Mouse (Mus musculus) forebrain, embryonic 11.5 days (tissue): ENCODE results near the gene Fam168a. TPM values are rescaled to one million over a fixed set of nuclear protein-coding genes. Genes with fewer than 3 reads are reported as not detected.
"Not testable (repeated sequence)": the region's sequence is repeated elsewhere in the genome, so short reads cannot be mapped to it uniquely, and the experiment has no call there.

Experiments
- ATAC-seq: fragments of 200-750 bp; cut with Nextera tagmentation; replicated peaks from 2 replicates; pipeline ENCODE4 v1.8.0; 2017; ENCODE audit warnings: moderate TSS enrichment; ENCODE audit not compliant: low FRiP score
- DNase-seq: peaks from one replicate; pipeline ENCODE4 v3.0.0-alpha.2; 2017; ENCODE audit warnings: low spot score
- H3K27ac ChIP-seq: fragments of 300-500 bp; sonication (generic); 2 replicates; pipeline ENCODE4 v1.5.1; 2014; ENCODE audit warnings: low read depth, low read length
- H3K27me3 ChIP-seq: fragments of 300-500 bp; sonication (generic); 2 replicates; pipeline ENCODE4 v1.6.1; 2014; ENCODE audit warnings: mild to moderate bottlenecking, low read length, mixed read lengths; ENCODE audit not compliant: control insufficient read depth, insufficient read depth
- H3K36me3 ChIP-seq: fragments of 300-500 bp; sonication (generic); 2 replicates; pipeline ENCODE4 v1.6.1; 2014; ENCODE audit warnings: mild to moderate bottlenecking, low read length, moderate library complexity, mixed read lengths; ENCODE audit not compliant: control insufficient read depth, insufficient read depth
- H3K4me1 ChIP-seq: fragments of 300-500 bp; sonication (generic); replicated peaks from 2 replicates; pipeline ENCODE4 v1.6.1; 2014; ENCODE audit warnings: low read length, mixed read lengths; ENCODE audit not compliant: control insufficient read depth, insufficient read depth
- H3K4me2 ChIP-seq: fragments of 300-500 bp; sonication (generic); 2 replicates; pipeline ENCODE4 v1.6.1; 2014; ENCODE audit warnings: low read depth, mild to moderate bottlenecking, low read length, moderate library complexity, mixed read lengths; ENCODE audit not compliant: severe bottlenecking
- H3K4me3 ChIP-seq: fragments of 300-500 bp; sonication (generic); 2 replicates; pipeline ENCODE4 v1.5.1; 2014; ENCODE audit warnings: low read depth, low read length
- H3K9ac ChIP-seq: fragments of 300-500 bp; sonication (generic); 2 replicates; pipeline ENCODE4 v1.6.1; 2014; ENCODE audit warnings: low read length
- H3K9me3 ChIP-seq: fragments of 300-500 bp; sonication (generic); 2 replicates; pipeline ENCODE4 v1.6.1; 2016; ENCODE audit warnings: low read length, mixed read lengths; ENCODE audit not compliant: control insufficient read depth
- WGBS: fragments of 180-500 bp; shearing (Covaris S2); extraction: QIAGEN DNeasy Blood & Tissue Kit; methylation state at CpG from one replicate; pipeline ENCODE4 v1.1.7; 2014; 5-methylcytosine and 5-hydroxymethylcytosine counted together
- polyA plus RNA-seq: library from polyadenylated mRNA; unstranded; fragments of >200 nt; fragmentation: Nextera tagmentation; extraction: Ambion mirVana; gene quantifications from 2 replicates; pipeline ENCODE4 v1.2.1, GENCODE M21; 2014

Fam168a gene
- polyA plus RNA-seq, 1 experiment from 2014 or later: 52.9 TPM

DNA sequence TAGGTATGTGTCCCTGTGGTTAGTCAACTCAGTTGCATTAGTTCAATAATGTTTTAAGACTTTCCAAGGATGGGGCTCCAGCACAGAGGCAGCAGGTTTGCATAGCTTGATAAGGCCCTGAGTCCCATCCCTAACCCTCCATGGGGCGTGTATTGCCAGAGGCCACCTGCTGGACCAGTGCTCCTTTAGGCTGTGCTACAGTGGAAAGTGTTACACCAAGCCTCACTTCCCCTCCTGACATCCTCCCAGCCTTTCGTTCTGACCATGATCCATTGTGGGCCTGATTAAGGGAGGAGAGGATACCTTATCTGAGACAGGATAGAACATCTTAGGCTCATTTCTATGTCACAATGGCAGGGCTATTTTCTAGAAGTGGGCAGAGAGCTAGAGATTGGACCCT, 137.4 kb downstream of the Fam168a start:
- 90% methylated on average over 2 of the region's 2 CpGs for WGBS
- no peaks in the 10 kb centered on the region for H3K27me3 ChIP-seq
- no peak overlapping the region for H3K4me3 ChIP-seq
- ATAC-seq: no peak
- H3K9ac ChIP-seq: no peak overlapping the region
- H3K9me3 ChIP-seq: no peaks in the 10 kb centered on the region
- DNase-seq: no peak
- no peaks in the 10 kb centered on the region for H3K36me3 ChIP-seq
- 0 out of 2 replicates have a peak, but pooled peaks cover 1% of the 10 kb centered on the region for H3K4me1 ChIP-seq
- H3K4me2 ChIP-seq: no peak overlapping the region
- no peak overlapping the region for H3K27ac ChIP-seq

- 0 out of 2 replicates have a peak, but pooled peaks cover 1% of the 10 kb centered on the region for H3K4me1 ChIP-seq
- no peak overlapping the region for H3K27ac ChIP-seq
- no peaks in the 10 kb centered on the region for H3K27me3 ChIP-seq
- no peak for DNase-seq
- no peak overlapping the region for H3K9ac ChIP-seq
- 87% methylated on average over 2 of the region's 2 CpGs for WGBS
- H3K9me3 ChIP-seq: no peaks in the 10 kb centered on the region
- no peak overlapping the region for H3K4me2 ChIP-seq
- no peak for ATAC-seq
- H3K36me3 ChIP-seq: no peaks in the 10 kb centered on the region
- H3K4me3 ChIP-seq: no peak overlapping the region
Measured at GRCm38 (mm10) chr7:100844385-100845025, 138.1 kb downstream of the Fam168a start.

- no peak for DNase-seq
- Histone ChIP-seq H3K4me2 (no peak overlapping the region), H3K9ac (no peak overlapping the region), H3K4me1 (no peaks in the 10 kb centered on the region), H3K9me3 (no peaks in the 10 kb centered on the region), H3K27me3 (no peaks in the 10 kb centered on the region), H3K4me3 (no peak overlapping the region), H3K36me3 (no peaks in the 10 kb centered on the region), H3K27ac (no peak overlapping the region)
- ATAC-seq: no peak
Measured at GRCm38 (mm10) chr7:100845026-100845400, 138.6 kb downstream of the Fam168a start.

- Histone ChIP-seq H3K9ac (no peak overlapping the region), H3K4me1 (no peaks in the 10 kb centered on the region), H3K4me3 (no peak overlapping the region), H3K36me3 (no peaks in the 10 kb centered on the region), H3K27ac (no peak overlapping the region), H3K9me3 (no peaks in the 10 kb centered on the region), H3K27me3 (no peaks in the 10 kb centered on the region), H3K4me2 (no peak overlapping the region)
- 64% methylated on average over 1 of the region's 1 CpGs for WGBS
- DNase-seq: no peak
- no peak for ATAC-seq
Measured at GRCm38 (mm10) chr7:100845412-100845811, 139.0 kb downstream of the Fam168a start.

- H3K36me3 ChIP-seq, H3K9me3 ChIP-seq, H3K27me3 ChIP-seq, DNase-seq, H3K4me2 ChIP-seq, H3K9ac ChIP-seq, H3K27ac ChIP-seq, H3K4me3 ChIP-seq, H3K4me1 ChIP-seq, ATAC-seq: not testable (repeated sequence)
- 80% methylated on average over 7 of the region's 7 CpGs for WGBS
Measured at GRCm38 (mm10) chr7:100846033-100846432, 139.6 kb downstream of the Fam168a start.

- no peak for DNase-seq
Measured at GRCm38 (mm10) chr7:100847131-100847530, 140.7 kb downstream of the Fam168a start.

GRCm38 (mm10) chr7:100848744-100849143, 142.3 kb downstream of the Fam168a start:
- Histone ChIP-seq H3K36me3 (no peaks in the 10 kb centered on the region), H3K9ac (no peak overlapping the region), H3K4me3 (no peak overlapping the region), H3K4me1 (no peaks in the 10 kb centered on the region), H3K4me2 (no peak overlapping the region), H3K27ac (no peak overlapping the region), H3K9me3 (no peaks in the 10 kb centered on the region), H3K27me3 (no peaks in the 10 kb centered on the region)
- 21% methylated on average over 6 of the region's 6 CpGs for WGBS
- no peak for ATAC-seq
- peak; percentile 75 for DNase-seq

More at GRCm38 (mm10) chr7:100847131-100847530, 140.7 kb downstream of the Fam168a start:
- Histone ChIP-seq H3K9ac (no peak overlapping the region), H3K4me1 (no peaks in the 10 kb centered on the region), H3K36me3 (no peaks in the 10 kb centered on the region), H3K4me2 (no peak overlapping the region), H3K4me3 (no peak overlapping the region), H3K9me3 (no peaks in the 10 kb centered on the region), H3K27ac (no peak overlapping the region), H3K27me3 (no peaks in the 10 kb centered on the region)
- ATAC-seq: no peak
- 91% methylated on average over 6 of the region's 6 CpGs for WGBS

GRCm38 (mm10) chr7:100849508-100849907, 143.1 kb downstream of the Fam168a start:
- DNase-seq: no peak
- WGBS: 98% methylated on average over 2 of the region's 2 CpGs
- Histone ChIP-seq H3K4me3 (no peak overlapping the region), H3K27ac (no peak overlapping the region), H3K9me3 (no peaks in the 10 kb centered on the region), H3K4me1 (no peaks in the 10 kb centered on the region), H3K27me3 (no peaks in the 10 kb centered on the region), H3K9ac (no peak overlapping the region), H3K36me3 (no peaks in the 10 kb centered on the region), H3K4me2 (no peak overlapping the region)
- no peak for ATAC-seq
